Mouse (Mus musculus) embryonic fibroblast, embryonic 13.5 days (primary cell): ENCODE measurements around the gene Edem1.

ENCODE experiments used
- CTCF ChIP-seq: IDR thresholded peaks from 2 replicates; pipeline ENCODE4 v1.5.1; 2011; ENCODE audit warnings: mild to moderate bottlenecking, control low read depth, low read length, moderate library complexity, borderline replicate concordance; ENCODE audit not compliant: insufficient read depth
- POLR2A ChIP-seq: IDR thresholded peaks from 2 replicates; pipeline ENCODE4 v1.6.1; 2011; ENCODE audit warnings: low read depth, mild to moderate bottlenecking, control low read depth, low read length, moderate library complexity

DNA sequence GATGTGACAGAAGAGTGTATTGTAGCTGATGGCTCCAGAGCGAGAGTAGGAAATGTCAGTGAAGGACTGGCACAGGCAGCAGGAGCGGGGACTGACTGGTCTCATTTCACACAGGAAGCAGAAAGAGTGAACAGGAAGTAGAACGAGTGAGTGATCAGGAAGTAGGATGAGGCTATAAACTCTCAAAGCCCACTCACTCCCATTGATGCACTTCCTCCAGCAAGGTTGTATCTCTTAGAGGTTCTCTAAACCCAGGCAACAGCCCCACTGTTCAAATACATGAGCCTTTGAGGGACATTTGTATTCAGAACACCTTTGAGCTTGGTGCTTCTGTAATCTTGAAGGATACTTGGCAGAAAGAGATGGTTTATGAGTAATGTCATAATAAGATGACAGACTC is 15.7 kb downstream of the Edem1 start:
- TF ChIP-seq POLR2A (no peak), CTCF (no peak)
